Mouse (Mus musculus): ENCODE measurements around the gene Lipe.
"Not testable (repeated sequence)": the region's sequence is repeated elsewhere in the genome, so short reads cannot be mapped to it uniquely, and the experiment has no call there.

Lipe gene

DNA sequence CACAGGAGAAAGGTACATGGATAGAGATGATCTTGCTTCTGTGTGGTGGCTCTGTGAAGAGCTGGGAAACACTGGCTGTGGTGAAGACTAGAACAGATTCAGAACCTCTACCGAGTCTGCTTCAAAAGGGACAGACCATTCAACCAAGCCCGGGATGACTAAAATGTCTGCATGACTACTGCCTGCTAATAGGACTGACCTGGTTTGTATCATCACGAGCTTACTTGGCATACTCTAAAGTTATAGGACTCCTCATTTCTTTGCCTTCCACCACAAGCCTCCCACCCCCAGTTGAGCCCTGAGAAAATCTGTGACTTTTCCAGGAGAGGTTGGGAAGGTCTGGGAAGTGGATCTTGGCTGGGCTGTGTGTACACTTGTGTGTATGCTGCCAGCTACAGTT, 13.4 kb upstream of the Lipe start:
- no peak for DNase-seq

DNA sequence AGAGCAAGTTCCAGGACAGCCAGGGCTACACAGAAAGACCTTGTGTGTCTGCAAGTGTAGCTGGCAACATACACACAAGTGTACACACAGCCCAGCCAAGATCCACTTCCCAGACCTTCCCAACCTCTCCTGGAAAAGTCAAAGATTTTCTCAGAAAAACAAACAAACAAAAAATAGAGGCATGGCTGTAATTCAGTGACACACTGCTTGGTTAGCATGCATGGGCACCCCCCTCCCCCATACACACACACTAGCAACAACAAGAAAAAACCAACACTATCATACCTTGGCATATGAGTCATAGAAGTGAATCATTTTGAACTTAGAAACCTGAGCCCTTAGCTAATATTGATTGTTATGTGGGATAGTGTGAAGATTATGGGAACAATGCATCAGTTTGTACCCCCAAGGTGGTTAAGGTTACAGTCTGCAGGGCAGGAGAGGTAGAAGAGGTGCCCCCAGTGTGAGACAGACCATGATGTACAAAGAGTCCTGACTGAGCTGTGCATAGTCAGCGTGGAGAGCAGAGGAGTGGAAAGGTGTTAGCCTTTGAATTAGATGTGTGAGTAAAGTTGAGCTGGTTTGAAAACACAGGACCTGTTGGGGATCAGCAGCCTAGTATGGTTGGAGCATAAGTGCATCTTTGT, 12.6 kb upstream of the Lipe start:
- DNase-seq: no peak

DNA sequence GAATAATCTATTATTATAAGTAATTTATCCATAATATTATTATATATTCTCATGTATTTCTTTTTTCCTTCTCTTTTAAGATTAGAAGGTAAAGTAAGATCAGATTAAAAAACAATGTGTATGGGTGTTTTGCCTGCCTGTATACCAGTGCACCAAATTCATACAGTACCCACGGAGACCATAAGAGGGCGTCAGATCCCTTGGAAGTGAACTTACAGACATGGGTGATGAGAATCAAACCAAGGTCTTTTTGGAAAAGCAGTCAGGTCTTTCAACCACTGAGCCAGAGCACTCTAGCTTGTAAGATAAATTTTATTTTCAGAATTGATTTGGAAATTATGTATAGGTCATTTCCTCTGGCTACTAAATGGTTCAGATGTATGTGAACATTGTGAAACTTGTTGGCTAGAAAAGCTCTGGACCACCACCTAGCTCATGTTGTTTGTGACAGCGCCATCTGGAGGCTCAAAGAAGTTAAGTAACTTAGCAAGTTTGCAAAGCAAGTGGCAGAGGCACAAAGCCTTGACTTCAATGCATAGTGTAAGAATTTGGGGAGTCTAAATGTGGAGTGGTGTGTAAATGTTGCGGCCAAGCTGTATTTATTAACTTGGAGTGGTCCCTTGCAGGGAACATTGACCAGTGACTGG, 10.7 kb upstream of the Lipe start:
- DNase-seq: no peak

DNA sequence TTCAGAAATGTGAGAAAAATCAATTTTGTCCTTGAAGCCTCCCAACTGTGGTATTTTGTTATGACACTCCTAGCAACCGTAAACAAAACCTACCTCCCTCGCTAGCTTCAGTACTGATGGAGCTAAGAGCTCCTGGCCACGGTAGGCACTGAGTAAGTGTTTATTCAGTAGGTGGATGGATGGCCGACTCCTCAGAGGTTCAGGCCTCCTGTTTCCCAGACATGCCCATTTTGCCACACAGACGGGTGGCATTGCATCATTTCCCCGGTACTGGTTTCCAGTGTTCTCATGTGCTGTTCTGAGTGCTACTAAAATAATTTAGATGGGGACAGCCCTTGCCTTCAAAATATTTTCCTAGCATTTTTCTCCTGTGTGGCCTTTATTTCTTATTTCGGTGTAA, 8.0 kb upstream of the Lipe start:
- DNase-seq: no peak

DNA sequence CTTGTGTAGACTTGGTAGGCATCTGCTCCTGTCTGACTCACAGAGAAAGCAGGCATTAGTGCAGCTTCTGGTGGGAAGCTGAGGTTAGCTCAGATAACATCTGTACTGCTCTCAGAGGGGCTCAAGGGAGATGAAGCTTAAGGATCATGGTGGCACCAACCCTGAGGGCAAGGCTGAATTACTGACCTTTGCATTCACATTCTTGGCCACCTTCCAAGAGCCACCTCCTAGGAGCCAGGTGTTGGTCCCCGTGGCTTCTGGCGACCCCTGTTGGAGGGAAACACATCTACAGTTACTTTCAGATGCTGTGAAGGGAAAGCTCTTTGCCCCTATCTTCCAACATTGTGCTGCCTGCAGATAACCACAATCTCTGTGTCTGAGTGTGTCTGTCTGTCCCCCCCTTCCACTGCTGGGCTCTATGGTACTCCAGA, 4.2 kb upstream of the Lipe start:
- DNase-seq: peak; percentile 44

DNA sequence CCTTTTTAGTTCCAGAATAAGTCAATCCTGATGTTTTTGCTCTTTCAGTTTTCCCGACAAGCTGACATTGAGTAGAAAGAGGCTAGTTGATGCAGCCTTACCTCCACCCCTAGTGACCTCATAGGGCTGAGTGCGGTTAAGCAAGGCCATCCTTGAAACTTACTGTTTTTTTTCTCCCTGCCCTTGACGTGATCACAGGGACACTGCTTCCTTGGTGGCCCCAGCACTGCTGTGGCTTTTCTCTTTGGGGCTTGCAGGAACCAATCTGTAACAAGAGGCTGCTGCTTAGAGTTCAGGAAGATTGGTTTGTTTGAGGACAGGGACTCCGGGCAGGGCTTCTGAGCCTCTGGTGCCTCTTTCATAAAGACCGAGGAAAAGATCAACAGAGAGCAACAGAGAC, 3.5 kb upstream of the Lipe start:
- DNase-seq: no peak

DNA sequence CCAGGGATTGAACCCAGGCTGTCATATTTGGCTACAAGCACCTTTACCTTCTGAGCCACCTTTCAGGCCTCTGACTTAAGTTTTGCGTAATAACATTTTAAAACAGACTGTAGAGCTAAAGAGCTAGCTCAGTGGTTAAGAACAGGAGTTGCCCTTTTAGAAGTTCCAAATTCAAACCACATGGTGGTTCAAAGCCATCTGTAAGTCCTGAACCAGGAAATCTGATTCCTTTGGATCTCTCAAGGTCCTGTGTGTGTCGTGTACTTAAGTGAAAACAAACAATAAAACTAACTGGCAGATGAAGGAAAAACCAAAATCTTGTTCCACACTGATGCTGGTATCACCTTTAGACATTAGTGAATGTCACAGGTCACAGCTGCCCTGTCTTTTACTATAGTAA, 3.0 kb upstream of the Lipe start:
- DNase-seq: no peak

DNA sequence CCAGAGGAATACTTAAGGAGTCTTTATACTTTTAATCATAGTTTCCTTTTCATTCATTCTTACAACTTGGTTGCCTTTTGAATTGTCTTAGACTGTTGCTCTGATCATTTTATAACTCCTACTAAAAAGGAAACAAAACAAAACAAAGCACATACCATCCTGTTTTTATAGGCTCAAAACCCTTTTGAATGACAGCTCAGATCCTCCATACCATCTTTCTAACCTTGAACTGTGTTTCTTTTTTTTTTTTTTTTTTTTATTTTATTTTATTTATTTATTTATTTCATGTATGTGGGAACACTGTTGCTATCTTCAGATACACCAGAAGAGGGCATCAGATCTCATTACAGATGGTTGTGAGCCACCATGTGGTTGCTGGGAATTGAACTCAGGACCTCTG, 518 bp upstream of the Lipe start:
- not testable (repeated sequence) for DNase-seq

DNA sequence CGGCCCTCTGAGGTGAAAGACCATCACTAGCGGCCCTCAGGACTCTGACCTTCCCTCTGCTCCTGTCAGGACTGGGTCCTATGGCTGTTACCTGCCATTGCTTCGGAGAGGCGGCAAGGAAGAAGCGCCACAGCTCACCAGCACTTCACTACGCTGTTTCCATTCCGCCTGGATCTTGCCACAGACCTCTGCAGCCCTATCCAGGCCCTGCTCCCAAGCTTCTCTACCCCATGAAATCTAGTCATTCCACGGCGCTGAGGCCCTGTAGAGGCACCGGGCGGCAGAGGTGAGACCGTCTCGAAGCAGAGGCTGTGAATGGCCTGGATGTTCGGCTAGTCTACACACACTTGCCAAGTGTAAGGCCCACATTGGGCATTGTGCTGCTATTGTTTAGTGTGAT, 1.9 kb downstream of the Lipe start:
- no peak for DNase-seq

DNA sequence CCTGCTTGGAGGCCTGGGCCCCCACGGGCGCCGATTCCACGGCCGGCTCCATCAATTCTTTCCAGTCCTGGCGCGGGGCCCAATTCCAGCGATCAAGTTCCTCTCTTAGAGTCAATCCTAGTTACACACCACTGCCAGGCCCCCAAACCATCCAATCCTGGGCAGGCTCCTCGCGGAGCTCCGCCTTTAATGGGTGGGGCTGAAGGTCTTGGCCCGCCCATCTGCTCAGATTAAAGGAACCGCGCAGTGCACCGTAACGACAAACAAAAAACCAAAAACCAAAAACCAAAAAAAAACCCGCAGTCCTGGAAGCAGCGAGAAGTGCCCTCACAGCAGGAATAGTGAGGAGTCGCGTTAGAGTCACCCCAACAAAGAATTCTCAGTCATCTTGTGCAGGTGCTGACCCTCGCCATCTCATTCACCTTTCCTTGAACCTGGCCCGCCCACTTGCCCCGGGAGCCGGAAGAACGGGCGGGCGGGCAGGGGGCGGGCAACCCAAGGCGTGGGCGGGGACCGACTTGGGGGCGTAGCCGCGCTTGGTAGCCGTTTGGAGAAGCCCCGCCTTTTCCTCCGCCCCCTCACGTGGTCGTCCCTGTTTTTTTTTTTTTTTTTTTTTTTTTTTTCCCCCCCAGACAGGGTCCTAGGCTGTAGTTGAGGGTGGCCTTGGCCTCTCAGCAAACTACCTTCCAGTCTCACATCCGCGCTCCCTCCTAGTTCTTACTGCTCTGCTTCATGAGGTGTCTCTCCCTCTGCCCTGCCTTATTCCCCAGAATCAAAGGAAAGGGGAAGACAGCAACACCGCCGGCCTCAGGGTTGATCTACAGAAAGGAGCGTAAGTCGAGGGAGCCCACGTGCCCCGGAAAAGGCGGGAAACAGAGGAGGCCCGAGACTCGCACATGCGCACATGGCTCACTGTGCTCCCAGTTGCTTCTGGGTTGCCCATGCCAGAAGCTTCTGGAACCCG, 2.7 kb downstream of the Lipe start:
- peak; percentile 95 for DNase-seq

DNA sequence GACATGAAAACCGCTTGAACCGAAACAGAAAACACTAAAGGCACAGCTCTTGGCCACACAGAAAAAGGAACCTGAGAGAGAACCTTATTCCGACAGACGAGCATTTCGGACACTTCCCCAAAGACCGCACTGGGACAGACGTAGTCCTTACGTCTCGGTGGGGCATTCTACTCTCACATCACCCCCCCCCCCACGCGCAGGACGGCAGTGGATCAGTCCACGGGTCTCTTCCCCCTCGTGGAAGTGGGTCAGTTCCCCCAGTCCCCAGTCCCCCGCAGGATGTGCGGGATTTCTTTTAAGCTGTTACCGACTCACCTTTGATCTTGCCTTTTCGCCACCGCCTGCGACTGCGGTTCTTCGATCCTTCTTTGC, 3.3 kb downstream of the Lipe start:
- DNase-seq: no peak

DNA sequence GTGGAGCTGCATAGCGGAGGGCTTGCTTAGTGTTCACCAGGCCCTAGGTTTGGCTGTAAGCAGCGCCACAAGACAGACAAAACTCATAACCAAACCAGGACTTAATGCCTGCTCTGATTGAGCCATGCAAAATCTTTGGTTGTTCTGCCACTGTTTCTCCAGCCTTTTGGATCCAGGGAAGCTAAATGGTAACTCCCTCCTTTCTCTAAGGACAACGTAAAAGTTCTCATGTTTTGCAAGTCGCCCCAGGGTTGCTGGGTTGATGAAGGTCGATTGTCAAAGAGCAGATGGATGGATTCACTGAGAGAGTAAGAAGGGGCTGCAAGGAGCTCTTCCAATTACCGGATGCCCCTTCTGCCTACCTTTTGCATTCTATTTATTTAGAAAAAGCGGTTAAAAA, 3.8 kb downstream of the Lipe start:
- DNase-seq: no peak

DNA sequence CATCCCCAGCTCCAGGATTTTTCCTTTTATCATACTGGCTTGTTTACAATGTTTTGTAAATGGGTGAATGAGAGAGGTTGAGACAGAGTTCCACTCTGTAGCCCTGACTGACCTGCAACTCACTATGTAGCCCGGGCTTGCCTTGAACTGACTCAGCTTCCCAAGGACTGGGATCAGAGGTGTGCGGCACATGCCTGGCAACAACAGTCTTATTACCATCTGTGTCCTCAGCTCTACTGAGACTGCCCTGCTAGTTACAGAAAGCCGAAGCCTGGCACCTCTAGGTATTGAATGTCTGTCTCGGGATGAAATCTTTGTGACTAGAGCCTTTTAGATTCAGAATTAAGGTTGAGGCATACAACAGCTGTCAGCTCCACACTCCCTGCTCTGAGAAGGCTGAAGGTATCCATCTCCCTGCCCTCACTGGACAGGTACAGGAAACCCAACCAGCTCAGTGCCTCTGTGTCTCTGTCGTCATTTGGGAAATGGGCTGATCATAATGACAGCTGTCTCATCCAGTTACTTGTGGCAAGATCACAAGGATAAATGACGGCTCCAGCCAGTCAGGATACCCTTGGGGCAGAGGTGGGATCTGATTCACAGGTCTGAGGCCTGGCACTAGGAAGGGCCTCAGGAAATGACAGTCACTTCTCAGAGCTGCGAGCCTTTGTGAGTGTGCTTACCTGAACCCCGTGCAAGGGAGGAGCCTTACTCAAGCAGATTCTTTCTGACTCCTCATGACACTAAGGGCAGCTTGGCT, 4.9 kb downstream of the Lipe start:
- no peak for DNase-seq

DNA sequence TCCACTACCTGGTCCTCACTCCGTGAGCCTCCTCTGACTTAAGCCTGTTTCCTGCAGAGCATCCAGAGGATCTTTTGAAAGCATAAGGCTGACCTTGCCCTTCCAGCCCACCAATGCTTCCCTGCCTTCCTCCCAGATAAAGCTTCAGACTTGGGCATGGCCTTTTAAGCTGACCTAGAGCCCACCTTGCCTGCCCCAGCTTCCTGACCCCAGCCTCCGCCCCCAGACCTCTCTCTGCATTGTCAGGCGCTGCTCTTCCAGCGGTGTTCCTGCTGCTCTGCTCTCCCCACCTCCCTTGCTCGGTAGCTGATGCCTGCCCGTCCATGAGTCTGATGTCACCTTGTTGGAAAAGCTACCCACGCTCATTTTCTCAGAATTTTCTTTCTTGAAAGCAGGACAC, 5.7 kb downstream of the Lipe start:
- DNase-seq: no peak

DNA sequence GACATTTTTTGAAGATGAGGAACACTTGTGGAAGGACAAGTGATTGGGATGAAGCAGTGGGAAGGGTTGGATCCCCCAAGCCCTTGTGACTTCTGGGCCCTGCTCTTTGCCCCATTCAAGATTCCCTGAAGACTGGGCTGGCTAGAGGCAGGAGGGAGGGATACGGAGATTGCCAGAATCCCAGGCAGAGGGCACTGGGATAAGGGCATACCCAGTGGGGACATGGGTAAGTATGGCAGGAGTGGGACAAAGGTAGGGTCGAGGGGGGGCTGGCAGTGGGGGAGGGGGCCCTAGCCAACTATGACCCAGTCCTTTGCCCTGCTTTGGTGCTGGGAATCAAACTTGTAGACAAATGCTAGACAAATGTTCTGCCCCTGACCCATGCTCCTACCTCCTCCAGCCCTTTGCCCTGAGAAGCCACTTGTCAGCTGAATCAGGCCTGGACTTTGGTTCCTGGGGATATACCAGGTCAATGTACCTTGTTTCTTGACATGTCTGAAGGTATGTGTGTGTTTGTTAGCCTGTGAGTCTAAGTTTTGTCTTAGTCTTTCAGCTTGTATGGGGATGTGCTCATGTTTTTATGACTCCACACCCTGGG, 6.6 kb downstream of the Lipe start:
- no peak for DNase-seq

DNA sequence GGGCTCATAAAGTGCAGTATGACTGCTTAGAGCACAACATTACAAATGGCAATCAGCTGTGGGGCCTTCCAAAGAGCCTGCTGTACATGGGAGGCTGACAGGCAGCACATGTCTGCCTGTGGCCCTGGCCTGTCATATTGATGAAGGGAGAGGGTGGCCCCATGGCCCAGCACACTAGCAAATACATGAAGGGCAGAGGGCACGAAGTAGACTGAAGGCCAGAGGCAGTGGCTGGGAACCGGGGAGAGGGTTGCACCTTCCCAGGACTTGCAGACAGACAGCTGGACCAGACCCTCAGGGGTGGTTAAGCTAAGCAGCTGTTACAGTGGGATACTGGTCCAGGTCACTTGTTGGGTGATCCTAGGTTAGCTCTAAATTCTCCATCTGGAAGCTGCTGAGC, 7.5 kb downstream of the Lipe start:
- peak; percentile 8 for DNase-seq

DNA sequence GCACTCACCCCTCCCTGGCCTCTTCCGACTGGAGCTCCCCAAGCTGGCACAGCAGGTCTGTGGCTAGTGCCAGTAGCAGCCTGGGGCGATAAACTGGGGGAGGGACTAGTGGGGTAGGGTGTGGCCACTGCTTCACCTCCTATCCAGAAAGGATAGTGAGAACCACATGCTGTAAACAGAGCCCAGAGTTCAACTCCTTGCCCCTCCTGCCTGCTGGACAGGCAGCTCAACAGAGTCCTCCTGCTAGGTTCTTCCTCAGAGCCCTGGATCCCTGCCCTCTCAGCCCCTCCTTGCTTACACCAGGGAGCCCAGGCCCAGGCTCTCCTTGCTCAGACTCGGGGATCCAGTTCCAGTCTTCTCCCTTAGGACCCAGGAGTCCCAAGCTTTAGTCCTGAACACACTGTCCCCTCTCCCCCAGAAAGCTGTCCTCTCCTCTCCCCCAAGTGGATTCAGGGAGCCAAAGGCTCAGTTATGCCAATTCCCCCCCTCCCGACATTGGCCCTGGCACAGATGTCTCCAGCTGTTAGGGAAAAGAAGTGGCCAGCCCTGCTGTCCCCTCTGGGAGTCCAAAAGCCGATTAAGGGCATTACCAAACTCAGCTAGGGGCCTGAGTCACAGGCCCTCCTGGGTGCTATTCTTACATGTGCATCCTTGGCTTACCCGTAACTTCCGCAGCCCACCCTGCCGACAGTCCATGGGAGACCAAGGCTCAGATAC, 8.3 kb downstream of the Lipe start:
- peak; percentile 19 for DNase-seq

DNA sequence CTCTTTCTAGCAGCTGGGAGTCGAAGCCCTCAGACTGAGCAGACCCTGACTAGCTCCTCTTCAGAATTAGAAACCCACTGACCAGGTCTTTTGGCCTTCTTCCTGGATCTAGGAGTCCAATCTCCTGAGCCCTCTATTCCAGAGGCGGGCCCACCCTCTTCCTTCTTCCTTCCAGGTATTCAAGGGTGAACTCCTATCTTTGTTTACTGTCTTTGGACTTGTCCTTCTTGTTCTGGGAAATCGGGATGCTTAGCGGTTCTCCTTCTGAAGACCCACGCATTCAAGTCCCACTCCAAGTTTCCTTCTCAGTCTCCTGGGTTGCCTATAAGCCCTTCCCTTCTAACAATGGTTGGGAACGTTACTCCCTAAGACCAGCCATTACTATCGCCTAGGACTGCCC, 9.6 kb downstream of the Lipe start:
- DNase-seq: peak; percentile 5

DNA sequence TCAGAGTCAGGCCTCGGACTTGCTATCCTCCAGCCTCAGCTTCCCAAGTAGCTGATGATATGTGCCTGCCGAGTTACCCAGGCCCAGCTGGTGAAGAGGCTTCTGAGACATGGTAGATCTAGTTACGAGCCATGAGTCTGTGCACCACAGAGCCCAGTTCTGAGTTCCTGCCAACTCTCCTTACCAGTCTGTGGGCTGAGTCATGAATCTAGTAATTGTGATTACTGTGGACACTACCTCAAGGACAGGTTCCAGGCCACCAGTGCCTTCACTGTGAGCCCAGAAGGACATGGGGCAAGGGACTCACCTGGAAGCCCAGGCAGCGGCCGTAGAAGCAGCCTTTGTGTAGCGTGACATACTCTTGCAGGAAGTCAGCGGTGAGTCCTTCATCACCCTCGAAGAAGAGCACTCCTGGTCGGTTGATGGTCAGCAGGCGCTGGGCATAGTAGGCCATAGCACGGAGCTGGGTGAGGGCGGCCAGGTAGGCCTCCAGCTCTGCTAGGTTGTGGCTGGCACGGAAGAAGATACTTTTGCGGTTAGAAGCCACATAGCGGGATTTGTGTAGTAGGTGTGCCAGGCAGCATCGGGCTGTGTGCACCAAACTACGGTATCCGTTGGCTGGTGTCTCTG, 10.6 kb downstream of the Lipe start:
- DNase-seq: peak; percentile 17

DNA sequence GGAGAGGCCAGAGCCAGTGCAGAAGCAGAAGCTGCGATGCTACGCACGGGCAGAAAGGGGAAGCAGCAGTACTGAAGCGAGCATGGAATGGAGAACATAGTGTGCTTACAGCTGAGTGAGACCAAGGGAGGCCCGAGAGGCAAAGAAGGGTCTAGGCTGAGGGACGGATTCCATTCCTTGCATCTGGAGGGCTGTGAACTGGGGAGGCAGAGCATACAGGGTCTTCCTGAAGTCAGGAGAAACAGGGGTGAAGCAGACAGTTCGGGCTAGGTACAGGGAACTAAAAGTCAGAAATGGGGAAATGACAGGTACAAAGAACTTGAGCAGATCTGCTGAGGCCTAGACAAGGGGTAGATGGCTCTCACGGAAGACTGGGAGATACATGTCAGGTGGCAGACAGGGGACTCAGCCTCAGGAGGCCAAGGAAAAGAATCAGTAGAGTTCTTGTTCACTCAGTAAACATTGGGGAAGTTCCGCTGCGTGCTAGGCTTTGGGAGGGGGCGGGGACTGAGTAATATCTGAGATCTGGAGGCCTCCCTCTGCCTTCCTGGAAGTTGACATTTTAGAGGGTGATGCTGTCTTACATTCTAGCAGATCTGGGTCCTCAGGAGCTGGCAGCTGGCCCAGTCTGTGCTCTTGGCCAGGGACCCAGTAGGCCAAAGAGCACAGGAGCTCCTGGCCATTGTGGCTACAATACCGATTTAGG, 12.5 kb downstream of the Lipe start:
- peak; percentile 75 for DNase-seq

DNA sequence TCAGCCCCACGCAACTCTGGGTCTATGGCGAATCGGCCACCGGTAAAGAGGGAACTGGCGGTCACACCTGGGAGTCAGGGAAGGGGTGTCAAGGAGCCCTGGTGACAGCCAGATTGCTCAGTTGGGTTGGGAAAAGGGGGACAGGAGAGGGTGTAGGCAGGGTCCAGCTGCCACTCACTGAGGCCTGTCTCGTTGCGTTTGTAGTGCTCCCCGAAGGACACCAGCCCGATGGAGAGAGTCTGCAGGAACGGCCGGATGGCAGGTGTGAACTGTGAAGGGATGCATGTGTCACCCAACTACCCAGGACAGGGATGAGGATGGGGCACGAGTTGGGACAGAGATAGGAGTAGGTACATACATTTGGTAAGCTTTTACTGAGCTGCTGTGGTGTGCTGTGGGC, 13.3 kb downstream of the Lipe start:
- no peak for DNase-seq
